Mouse (Mus musculus) activated CD4-positive, CD25-positive, alpha-beta regulatory T cell, adult 4 months (primary cell): ENCODE data around the gene Gm21812. TPM values are rescaled to one million over a fixed set of nuclear protein-coding genes. Genes with fewer than 3 reads are reported as not detected.
"Not testable (repeated sequence)": the region's sequence is repeated elsewhere in the genome, so short reads cannot be mapped to it uniquely, and the experiment has no call there.

Experiments used
- ATAC-seq: one replicate; pipeline ENCODE4 v1.8.0; 2017
- polyA plus RNA-seq, 2 experiments: library from polyadenylated mRNA; unstranded; fragments of 100-300 nt; shearing (Covaris generic); gene quantifications; one replicate each; pipeline ENCODE4 v1.2.1; 2017

Gm21812 gene
- polyA plus RNA-seq: not detected

DNA sequence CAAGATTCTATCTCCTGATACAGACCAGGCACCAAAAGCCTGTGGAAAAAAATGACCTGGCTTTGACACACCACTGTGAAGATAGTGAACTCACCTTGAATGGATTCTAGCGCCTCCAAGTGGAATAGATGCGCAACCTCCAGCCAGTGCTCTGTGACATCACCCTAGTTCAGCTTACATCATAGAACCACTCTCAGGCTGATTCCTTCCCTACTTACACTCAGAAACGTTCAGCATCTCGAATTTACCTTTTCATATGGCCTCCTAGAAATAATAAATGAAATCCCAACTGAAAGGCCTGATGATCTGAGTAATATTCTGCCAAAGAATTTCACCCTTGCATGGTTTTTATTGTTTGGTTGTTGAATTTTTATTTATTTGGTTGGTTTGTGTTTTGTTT, at the start of gene Gm21812:
TSS of gene Gm21812 (minus strand) at position 101 of the 400 bp plus-strand sequence.
- ATAC-seq: not testable (repeated sequence)

Other genes with a start within 250 kb of the Gm21812 start
- gene Gm21292, start 213.3 kb downstream of the Gm21812 start, polyA plus RNA-seq: not detected
- not detected for gene Gm21721, start 145.0 kb downstream of the Gm21812 start, polyA plus RNA-seq
- gene Gm21874, start 69.0 kb upstream of the Gm21812 start, polyA plus RNA-seq: not detected